Mouse (Mus musculus) lung, adult 10 weeks (tissue): Measurements from ENCODE around the gene Xpot. TPM values are rescaled to one million over a fixed set of nuclear protein-coding genes. Genes with fewer than 3 reads are reported as not detected.

Experiments used
- polyA plus RNA-seq: library from polyadenylated mRNA; stranded (reverse); fragments of 350-450 nt; fragmentation: Illumina TruSeq; extraction: RNeasy Lipid Tissue Mini Kit (QIAGEN cat#74804); gene quantifications from one replicate; pipeline ENCODE4 v1.2.3, GENCODE M21; 2014; ENCODE audit warnings: low read depth, low replicate concordance; ENCODE audit not compliant: insufficient read depth

The Xpot gene
- polyA plus RNA-seq = 25.4 TPM

GRCm38 (mm10) chr10:121626186-121626882 is at the start of gene Xpot:
TSS of gene Xpot (minus strand) at chr10:121626332.

GRCm38 (mm10) chr10:121641272-121642053 is 15.3 kb upstream of the Xpot start, which contains the start of gene D930020B18Rik:
TSS of gene D930020B18Rik (plus strand) at chr10:121641588.

GRCm38 (mm10) chr10:121586675-121587370 is 39.3 kb downstream of the Xpot start, which contains the start of gene Tbk1:
TSS of gene Tbk1 (minus strand) at chr10:121586787.

Other genes starting within 250 kb of the Xpot start
- gene Rassf3, start 150.0 kb downstream of the Xpot start, polyA plus RNA-seq = 102 TPM
- gene Tbk1, start 39.5 kb downstream of the Xpot start, polyA plus RNA-seq = 18.7 TPM
- 0.23 TPM for gene D930020B18Rik, start 15.3 kb upstream of the Xpot start, polyA plus RNA-seq
- gene BC048403, start 113.6 kb upstream of the Xpot start, polyA plus RNA-seq = 4.1 TPM